Mouse (Mus musculus) ES-E14 (cell line): ENCODE data around the gene Fsd2.

Experiments
- HCFC1 ChIP-seq: IDR thresholded peaks from 2 replicates; pipeline ENCODE4 v1.6.1; 2012; ENCODE audit warnings: low read length, inconsistent platforms, borderline replicate concordance; ENCODE audit not compliant: insufficient read depth
- MAFK ChIP-seq: IDR thresholded peaks from 2 replicates; pipeline ENCODE4 v1.6.1; 2014; ENCODE audit warnings: mild to moderate bottlenecking, low read depth, low read length, inconsistent platforms; ENCODE audit not compliant: insufficient read depth
- ZC3H11A ChIP-seq: IDR thresholded peaks from 2 replicates; pipeline ENCODE4 v1.6.1; 2012; ENCODE audit warnings: low read depth, mild to moderate bottlenecking, inconsistent platforms, low read length, borderline replicate concordance
- ZNF384 ChIP-seq: IDR thresholded peaks from 2 replicates; pipeline ENCODE4 v1.6.1; 2012; ENCODE audit warnings: low read depth, low read length, inconsistent platforms

- TF ChIP-seq MAFK (no peak), ZC3H11A (no peak), ZNF384 (no peak), HCFC1 (no peak)
Measured at GRCm38 (mm10) chr7:81564766-81565165, 2.0 kb downstream of the Fsd2 start.
